Mouse (Mus musculus) lung, adult 2 months (tissue): ENCODE results near the gene Synj2. TPM values are rescaled to one million over a fixed set of nuclear protein-coding genes. Genes with fewer than 3 reads are reported as not detected.
A peak's percentile ranks its signal among the peaks of the same experiment; 100 is the strongest.
"Not testable (repeated sequence)": the region's sequence is repeated elsewhere in the genome, so short reads cannot be mapped to it uniquely, and the experiment has no call there.

ENCODE experiments used
- DNase-seq: peaks from one replicate; pipeline ENCODE4 v3.0.0; 2022
- H3K4me1 ChIP-seq: fragments of 200-500 bp; 2 replicates; pipeline ENCODE4 v1.6.1; 2011; ENCODE audit warnings: low read length; ENCODE audit not compliant: control insufficient read depth, insufficient read depth
- H3K4me3 ChIP-seq: fragments of 200-500 bp; replicated peaks from 2 replicates; pipeline ENCODE3; 2011; ENCODE audit warnings: low read depth, mild to moderate bottlenecking, control low read depth, low read length; ENCODE audit errors: extremely low read depth
- CTCF ChIP-seq: fragments of 200-500 bp; IDR thresholded peaks from 2 replicates; pipeline ENCODE4 v1.5.1; 2011; ENCODE audit warnings: mild to moderate bottlenecking, low read length, control low read depth; ENCODE audit not compliant: insufficient read depth
- POLR2A ChIP-seq: fragments of 200-500 bp; IDR thresholded peaks from 2 replicates; pipeline ENCODE4 v1.6.1; 2011; ENCODE audit warnings: low read depth, mild to moderate bottlenecking, control low read depth, low read length, borderline replicate concordance; ENCODE audit errors: extremely low read depth
- WGBS: fragments of 180-500 bp; shearing (Covaris S2); methylation state at CpG from one replicate; pipeline ENCODE4 v1.1.7; 2018; 5-methylcytosine and 5-hydroxymethylcytosine counted together
- polyA plus RNA-seq: library from polyadenylated mRNA; depleted of rRNA; stranded (reverse); fragments of >200 nt; gene quantifications from 2 replicates; pipeline ENCODE4 v1.2.3, GENCODE M21; 2012

The Synj2 gene
- polyA plus RNA-seq, 1 experiment, result 10.9 TPM

DNA sequence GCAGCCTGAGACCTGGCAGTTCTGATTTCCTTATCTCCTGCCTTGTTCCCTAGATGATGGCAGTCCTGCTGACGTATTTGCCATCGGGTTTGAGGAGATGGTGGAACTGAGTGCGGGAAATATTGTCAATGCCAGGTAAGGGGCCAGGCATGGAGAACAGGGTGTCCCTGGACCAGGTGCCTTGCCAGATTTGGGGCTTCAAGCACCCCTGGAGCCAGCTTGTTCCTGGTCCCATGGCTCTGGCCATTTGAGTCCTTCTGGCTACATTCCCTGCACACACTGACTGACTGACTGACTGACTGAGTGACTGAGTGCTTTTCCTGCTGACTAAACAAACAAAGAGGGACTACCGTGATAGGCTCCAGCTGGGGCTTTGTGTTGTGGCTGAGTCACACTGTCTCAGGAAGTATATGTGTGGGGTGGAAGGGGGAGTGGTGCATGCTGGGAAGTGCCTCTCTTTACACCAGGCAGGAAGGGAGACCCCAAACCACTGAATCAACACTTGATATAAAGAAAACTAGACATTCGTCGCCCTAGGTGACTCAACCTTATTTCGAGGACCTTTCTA is 75.2 kb downstream of the Synj2 start:
- Histone ChIP-seq H3K4me3 (no peak overlapping the region), H3K4me1 (peaks cover 6% of the 10 kb centered on the region)
- WGBS, result 33% methylated on average over 7 of the region's 7 CpGs
- TF ChIP-seq POLR2A, result no peak
- TF ChIP-seq CTCF, result no peak
- DNase-seq, result peak; percentile 26

GRCm38 (mm10) chr17:6017268-6017667 is 76.2 kb downstream of the Synj2 start:
- Histone ChIP-seq H3K4me1 (peaks cover 6% of the 10 kb centered on the region), H3K4me3 (no peak overlapping the region)
- WGBS, result 54% methylated on average over 12 of the region's 12 CpGs
- no peak for DNase-seq
- TF ChIP-seq POLR2A, result no peak
- TF ChIP-seq CTCF, result peak; percentile 51

DNA sequence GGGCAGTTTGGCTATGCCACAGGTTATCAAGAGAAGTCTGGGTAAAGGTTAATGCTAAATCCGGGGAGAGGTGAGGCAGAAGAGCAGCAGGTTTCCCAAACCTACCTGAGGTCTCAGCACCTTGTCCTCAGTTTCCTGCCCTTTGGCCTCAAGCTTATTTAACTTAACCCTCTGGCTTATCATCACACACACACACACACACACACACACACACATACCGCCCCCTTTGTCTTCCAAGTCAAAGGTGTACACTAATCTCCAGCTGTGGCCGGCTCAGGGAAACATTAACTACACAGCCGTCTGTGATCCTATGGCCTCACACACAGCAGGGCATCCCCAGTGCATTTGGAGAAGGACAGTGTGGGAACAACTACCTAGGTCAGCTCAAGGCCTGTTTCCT is 77.3 kb downstream of the Synj2 start:
- DNase-seq, result no peak
- no peak for TF ChIP-seq POLR2A
- no peak for TF ChIP-seq CTCF
- 88% methylated on average over 4 of the region's 4 CpGs for WGBS
- Histone ChIP-seq H3K4me3 (no peak overlapping the region), H3K4me1 (peaks cover 6% of the 10 kb centered on the region)

DNA sequence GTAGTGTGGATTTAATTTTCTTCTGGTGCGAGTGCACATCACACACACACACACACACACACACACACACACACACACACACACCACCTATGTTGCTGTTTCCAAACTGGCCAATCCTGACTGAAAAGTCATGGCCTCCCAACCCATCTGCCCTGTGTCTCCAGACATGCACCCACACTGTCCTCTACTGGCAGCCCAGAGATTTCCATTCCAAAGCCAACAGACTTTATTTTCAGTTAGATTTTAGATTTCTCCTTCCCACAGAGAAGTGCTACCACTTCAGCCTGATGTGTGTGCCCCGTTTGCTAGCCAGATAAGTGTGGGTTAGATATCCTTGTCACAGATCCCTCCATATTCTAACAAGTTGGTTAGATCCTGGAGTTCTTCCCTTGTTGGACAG is 78.7 kb downstream of the Synj2 start:
- WGBS, result 51% methylated on average over 2 of the region's 2 CpGs
- DNase-seq, result peak; percentile 38
- H3K4me1 ChIP-seq, result peaks cover 6% of the 10 kb centered on the region

DNA sequence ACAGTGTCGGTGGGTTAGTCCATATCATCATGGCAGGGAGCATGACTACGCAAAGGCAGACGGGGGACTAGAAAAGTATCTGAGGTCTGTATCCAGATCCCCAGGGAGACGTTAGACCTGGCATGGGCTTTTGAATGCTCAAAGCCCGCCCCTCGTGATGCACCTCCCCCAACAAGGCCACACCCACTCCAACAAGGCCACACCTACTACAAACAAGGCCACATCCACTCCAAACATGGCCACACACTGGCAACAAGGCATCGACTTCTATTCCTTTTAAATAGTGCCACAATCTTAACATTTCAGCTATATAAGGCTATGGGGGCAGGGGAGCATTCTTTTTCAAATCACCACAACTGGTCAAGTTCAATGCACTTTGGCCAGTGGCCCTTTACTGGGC is 79.6 kb downstream of the Synj2 start:
- peaks cover 6% of the 10 kb centered on the region for H3K4me1 ChIP-seq
- WGBS, result 51% methylated on average over 7 of the region's 7 CpGs
- H3K4me3 ChIP-seq, result no peak overlapping the region
- TF ChIP-seq CTCF, result no peak
- TF ChIP-seq POLR2A, result no peak
- no peak for DNase-seq

More for the DNA sequence above, 78.7 kb downstream of the Synj2 start:
- TF ChIP-seq CTCF (peak; percentile 84), POLR2A (no peak)
- no peak overlapping the region for H3K4me3 ChIP-seq

DNA sequence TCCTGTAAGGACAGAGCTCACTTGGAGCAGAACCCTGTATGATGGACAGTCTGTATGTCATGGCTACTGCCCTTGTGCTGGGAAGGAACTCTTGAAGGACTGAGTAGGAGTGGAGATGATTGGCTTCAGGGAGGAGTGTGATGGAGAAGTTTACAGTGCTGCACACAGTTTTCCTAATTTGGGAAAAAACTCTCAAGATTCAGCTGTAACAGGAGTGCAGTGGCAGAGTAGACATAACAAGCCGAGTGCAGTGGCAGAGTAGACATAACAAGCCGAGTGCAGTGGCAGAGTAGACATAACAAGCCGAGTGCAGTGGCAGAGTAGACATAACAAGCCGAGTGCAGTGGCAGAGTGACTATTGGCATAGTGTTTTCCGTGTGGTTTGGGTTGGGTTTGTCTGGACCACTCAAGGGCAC is 80.3 kb downstream of the Synj2 start:
- DNase-seq, H3K4me3 ChIP-seq, H3K4me1 ChIP-seq: not testable (repeated sequence)
- WGBS, result 46% methylated on average over 5 of the region's 5 CpGs

- whole genome bisulfite sequencing, result 74% methylated on average over 7 of the region's 7 CpGs
- TF ChIP-seq POLR2A (no peak), CTCF (no peak)
- DNase-seq, result no peak
- H3K4me1 ChIP-seq, result no peaks in the 10 kb centered on the region
- H3K4me3 ChIP-seq, result no peak overlapping the region
These were observed 84.8 kb downstream of the Synj2 start for GRCm38 (mm10) chr17:6025831-6026230.

DNA sequence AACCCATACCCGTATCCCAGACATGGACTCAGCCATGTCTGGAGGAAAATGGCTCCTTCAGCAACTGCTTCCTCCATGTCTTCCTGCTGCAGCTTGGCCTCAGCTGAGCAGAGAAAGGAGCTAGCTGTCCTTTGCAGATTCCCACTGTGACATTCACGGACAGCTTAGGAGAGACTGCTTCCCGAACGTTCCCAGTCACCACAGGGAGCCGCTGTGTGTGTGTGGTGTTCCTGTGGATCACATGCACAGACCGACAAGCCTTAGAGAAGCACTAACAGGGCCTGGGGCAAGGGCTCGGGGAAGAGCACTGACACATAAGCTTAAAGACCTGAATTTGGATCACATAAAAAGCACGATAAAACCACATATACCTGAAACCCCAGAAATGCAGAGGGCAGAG is 94.6 kb downstream of the Synj2 start:
- 72% methylated on average over 8 of the region's 8 CpGs for WGBS
- Histone ChIP-seq H3K4me1 (no peaks in the 10 kb centered on the region), H3K4me3 (no peak overlapping the region)
- no peak for DNase-seq
- no peak for TF ChIP-seq CTCF
- TF ChIP-seq POLR2A, result no peak

DNA sequence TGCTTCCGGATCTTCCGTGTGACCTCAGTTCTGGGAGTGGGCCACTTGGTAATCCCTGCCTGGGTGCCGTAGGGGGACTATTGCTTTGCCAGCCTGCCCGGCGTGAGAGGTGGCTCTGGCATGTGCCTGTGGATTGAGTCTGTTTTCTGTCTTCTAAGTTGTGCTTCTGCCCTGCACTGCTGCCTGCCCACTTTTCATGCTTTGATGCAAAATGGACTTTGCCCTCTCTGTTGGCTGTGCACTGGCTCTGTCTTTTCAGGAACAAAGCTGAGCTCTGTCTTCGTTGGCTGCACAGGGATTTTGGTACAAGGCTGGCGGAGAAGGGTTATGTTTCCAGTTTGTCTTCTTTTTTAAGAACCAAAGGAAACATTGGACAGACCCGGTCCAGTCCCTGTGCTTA is 95.4 kb downstream of the Synj2 start:
- no peak overlapping the region for H3K4me3 ChIP-seq
- 92% methylated on average over 8 of the region's 8 CpGs for WGBS
- TF ChIP-seq CTCF, result no peak
- TF ChIP-seq POLR2A, result no peak
- no peaks in the 10 kb centered on the region for H3K4me1 ChIP-seq
- no peak for DNase-seq

- DNase-seq, result no peak
- 93% methylated on average over 11 of the region's 11 CpGs for WGBS
- no peak overlapping the region for H3K4me3 ChIP-seq
- no peaks in the 10 kb centered on the region for H3K4me1 ChIP-seq
- no peak for TF ChIP-seq POLR2A
These were observed 95.8 kb downstream of the Synj2 start for GRCm38 (mm10) chr17:6036872-6037271.
